Mouse (Mus musculus) retina, embryonic 14.5 days (tissue): ENCODE measurements around the gene Gjd3.
"Not testable (repeated sequence)": the region's sequence is repeated elsewhere in the genome, so short reads cannot be mapped to it uniquely, and the experiment has no call there.

Experiments used
- DNase-seq: peaks from one replicate; pipeline ENCODE4 v3.0.0-alpha.2; 2015; ENCODE audit warnings: low spot score

Gjd3 gene

DNA sequence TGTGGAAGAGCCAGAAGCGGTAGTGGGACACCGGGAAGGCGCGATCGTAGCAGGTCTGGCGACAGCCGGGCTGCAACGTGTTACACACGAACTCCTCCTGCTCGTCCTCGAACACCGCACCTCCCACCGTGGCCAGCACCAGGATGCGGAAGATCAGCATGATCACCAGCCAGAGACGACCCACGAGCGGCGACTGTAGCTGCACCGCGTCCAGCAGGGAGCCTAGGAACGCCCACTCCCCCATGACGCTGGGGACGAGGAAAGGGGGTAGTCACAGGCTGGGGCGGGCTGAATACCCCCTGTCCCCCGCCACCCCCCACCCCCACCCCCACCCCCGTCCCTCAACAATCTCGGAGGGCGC lies at the start of gene Gjd3:
Gene Gjd3, minus strand, starts transcription at position 244 of the 361 bp plus-strand sequence.
- no peak for DNase-seq

DNA sequence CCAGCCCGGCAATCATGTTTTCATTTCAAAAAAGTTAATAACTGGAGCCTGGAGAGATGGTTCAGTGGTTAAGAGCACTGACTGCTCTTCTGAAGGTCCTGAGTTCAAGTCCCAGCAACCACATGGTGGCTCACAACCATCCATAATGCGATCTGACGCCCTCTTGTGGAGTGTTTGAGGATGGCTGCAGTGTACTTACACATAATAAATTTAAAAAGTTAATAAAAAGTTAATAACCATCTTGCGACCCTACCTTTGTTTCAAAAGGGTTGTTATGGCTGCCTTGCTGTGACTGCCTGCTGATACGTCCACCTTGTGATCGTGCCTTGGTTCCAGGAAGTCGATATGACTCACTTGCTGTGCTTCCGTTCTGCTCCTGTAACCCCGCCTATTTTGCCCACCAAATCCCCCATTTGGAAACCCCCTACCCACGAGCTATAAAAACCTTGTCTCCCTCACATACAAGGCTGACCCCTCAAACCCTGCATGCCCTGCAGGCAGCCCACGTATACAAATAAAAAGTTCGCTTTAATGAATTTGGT lies 44.2 kb upstream of the Gjd3 start:
- DNase-seq: no peak

- DNase-seq: no peak
Measured at GRCm38 (mm10) chr11:99025878-99026277, 43.1 kb upstream of the Gjd3 start.

DNA sequence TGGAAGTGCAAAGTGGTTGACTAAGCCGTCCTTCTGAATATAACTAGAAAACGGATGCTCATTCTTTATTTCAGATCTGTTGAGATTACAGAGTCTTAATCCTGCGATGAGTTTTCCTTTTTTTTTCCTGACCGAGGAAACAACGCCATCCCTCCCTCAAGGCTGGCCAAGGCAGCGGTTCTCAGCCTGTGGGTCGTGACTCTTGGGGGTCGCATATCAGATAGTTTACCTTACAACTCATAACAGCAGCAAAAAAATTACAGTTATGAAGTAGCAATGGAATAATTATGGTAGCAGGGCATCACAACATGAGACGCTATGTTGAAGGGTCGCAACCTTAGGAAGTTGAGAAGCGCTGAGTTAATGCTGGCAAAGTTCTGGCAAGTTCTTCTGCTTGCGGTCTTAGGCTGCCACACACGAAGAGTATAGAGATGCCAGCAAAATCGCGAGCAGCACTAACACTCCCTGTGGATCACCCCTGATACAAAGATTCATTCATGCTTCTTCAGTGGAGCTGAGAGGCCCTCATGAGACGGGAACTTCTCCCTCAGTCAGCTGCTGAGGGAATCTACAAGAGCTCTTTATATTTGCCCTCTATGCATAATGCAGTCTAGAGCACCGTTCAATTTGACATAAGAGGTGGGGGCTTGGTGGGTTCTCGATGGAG lies 41.8 kb upstream of the Gjd3 start:
- DNase-seq: no peak

GRCm38 (mm10) chr11:99023500-99024467 lies 41.0 kb upstream of the Gjd3 start, which contains the start of gene Top2a:
Gene Top2a (minus strand): TSS chr11:99024189.
- peak; percentile 100 for DNase-seq

DNA sequence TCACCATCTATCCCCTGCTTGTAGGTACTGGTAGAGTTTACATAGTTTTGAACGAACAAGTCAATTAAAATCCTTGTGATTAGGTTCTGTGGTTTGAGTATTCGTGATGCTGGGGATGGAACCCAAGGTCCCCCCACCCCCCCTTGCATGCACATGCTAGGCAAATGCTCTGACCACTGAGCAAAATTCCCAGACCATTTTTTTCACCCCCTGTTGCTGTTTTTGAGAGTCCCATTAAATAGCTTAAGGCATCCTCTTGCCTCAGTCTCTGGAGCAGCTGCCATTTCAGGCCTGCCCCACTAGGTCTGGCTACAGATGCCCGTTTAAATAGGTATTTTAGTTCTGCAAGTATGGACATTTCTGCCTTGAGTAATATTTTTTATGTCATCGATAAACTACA lies 40.3 kb upstream of the Gjd3 start:
- DNase-seq: no peak

GRCm38 (mm10) chr11:99022384-99022933 lies 39.6 kb upstream of the Gjd3 start:
- no peak for DNase-seq

GRCm38 (mm10) chr11:99019844-99020243 lies 37.0 kb upstream of the Gjd3 start:
- DNase-seq: no peak

DNA sequence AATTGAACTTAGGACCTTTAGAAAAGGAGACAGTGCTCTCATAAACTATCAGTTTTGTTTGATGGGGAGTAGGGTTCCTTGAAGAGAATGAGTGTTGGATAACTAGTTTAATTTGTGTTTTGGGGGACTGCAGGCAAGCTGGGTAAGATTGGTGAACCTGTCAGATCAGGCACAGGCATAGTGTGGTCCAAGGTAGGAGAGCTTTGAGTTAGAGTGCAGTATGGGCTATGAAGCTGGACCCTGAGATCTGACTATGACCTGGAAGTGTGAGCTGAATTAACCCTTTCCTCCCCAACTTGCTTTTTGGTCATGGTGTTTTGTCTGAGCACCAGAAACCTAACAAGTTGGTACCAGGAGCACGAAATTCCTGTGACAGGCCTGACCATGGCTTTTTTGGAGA lies 31.0 kb upstream of the Gjd3 start:
- no peak for DNase-seq

- no peak for DNase-seq
Measured at GRCm38 (mm10) chr11:99010706-99011105, 27.9 kb upstream of the Gjd3 start.

GRCm38 (mm10) chr11:99010124-99010523 lies 27.3 kb upstream of the Gjd3 start:
- DNase-seq: no peak

DNA sequence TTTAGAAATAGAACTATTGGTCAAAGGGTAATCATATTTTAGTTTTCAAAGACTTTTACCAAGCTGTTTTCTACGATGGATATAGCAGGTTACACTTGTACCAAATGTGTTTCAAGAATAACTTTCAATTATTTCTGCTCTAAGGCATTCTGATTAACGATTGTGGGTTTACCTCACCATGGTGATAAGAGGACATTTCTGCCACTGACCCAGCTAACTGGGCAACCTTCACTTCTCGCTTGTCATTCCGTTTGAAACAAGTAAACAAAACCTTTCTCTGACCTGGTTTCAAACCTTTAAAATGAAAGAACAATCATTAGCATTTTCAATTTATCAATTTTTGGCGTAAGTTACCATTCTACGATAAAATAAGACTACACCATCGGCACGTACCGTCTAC lies 24.0 kb upstream of the Gjd3 start:
- DNase-seq: no peak

- no peak for DNase-seq
Measured at GRCm38 (mm10) chr11:98999243-98999642, 16.4 kb upstream of the Gjd3 start.

GRCm38 (mm10) chr11:98998776-98999175 lies 16.0 kb upstream of the Gjd3 start:
- DNase-seq: no peak

GRCm38 (mm10) chr11:98997659-98998058 lies 14.8 kb upstream of the Gjd3 start:
- no peak for DNase-seq

- DNase-seq: no peak
Measured at GRCm38 (mm10) chr11:98995987-98996386, 13.2 kb upstream of the Gjd3 start.

- DNase-seq: no peak
Measured at GRCm38 (mm10) chr11:98990866-98991265, 8.1 kb upstream of the Gjd3 start.

- not testable (repeated sequence) for DNase-seq
Measured at GRCm38 (mm10) chr11:98988260-98988659, 5.4 kb upstream of the Gjd3 start.

DNA sequence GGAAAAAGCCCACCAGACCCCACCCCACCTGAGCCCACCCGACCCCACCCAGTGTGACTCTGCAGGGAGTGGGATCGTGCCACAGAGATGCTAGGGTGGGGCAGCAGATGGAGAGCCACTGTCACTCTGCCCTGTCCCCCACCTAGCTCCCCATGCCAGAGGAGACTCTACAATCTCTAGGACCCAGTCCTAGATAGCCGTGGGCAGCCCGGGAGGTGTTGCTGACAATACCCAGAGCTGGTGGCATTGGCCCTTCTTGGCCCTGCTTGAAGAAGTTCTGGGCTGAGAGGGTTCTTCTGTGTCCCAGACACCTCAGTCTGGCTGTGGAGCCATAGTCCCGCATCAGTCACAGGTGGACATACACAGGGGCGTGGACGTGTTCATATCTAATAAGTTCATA lies 2.7 kb upstream of the Gjd3 start:
- DNase-seq: no peak

DNA sequence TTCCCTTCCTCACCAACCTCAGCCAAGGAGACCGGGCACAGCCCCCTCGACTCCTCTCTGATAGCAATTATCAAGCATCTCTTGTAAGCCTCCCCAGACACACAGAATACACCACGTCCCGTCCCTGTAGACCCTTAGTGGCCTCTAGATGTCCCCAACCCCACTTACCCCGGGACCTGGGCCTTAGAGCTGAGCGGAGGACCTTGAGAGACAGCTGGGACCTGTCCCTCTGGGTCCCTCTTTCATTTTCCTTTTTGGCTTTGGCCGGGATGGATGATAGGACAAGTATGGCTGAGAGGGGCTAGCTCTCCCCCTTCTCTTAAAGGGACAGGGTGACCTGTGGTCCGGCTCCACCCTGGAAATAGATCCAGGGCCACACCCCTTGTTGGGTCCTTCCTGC lies 735 bp upstream of the Gjd3 start:
- DNase-seq: no peak

- DNase-seq: peak; percentile 85
Measured at GRCm38 (mm10) chr11:98981997-98982772, 631 bp downstream of the Gjd3 start.
